Mouse (Mus musculus) mature B cell (primary cell): Measurements from ENCODE around the gene Nop16.

Experiments
- in situ Hi-C: fragments of 300-500 bp; cut with MboI; formaldehyde crosslinking; loops from 2 replicates; pipeline ENCODE4 v1.14.3; 2019

The Nop16 gene

GRCm38 (mm10) chr13:54560608-54561007 is 29.3 kb downstream of the Nop16 start:
- in situ Hi-C loops = no loop called here

DNA sequence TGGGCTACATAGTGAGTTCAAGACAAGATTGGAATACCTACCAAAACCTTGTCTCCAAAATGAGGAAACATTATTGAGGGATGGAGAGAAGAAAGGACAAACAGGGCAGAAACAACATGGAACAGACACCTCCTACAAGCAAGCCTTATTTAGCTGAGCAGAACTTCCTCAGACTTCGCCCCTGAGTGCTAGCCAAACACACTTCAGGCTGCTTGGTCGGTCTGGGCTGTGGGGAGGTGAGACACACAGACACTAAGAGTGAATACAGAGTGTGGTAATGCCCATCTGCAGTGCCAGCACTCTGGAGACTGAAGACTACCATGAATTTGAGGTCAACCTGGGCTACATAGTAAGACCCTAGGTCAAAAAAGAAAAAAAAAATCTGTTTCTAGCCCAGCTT is 30.2 kb downstream of the Nop16 start:
- in situ Hi-C loops = no loop called here

DNA sequence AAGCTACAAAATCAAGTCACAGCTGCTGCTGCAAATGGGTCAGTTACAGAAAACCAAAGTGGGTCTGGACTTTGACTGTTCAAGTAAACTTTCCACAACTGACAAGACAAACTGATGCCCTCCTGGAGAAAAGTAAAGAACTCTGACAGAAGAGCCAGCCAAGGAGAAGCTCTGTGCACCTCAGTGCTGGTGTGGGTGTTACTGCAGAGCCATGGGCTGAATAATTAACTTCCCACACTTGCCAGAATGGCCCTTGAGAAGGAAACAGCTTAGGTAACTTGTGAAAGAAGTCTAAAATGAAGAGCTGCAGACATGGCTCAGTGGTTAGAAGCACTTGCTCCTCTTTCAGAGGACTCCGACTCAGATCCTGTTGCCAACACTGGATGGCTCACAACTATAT is 32.2 kb downstream of the Nop16 start:
- in situ Hi-C loops = no loop called here

GRCm38 (mm10) chr13:54556796-54557195 is 33.1 kb downstream of the Nop16 start:
- in situ Hi-C loops = no loop called here

- in situ Hi-C loops = no loop called here
Observed at GRCm38 (mm10) chr13:54556176-54556575, 33.7 kb downstream of the Nop16 start.

DNA sequence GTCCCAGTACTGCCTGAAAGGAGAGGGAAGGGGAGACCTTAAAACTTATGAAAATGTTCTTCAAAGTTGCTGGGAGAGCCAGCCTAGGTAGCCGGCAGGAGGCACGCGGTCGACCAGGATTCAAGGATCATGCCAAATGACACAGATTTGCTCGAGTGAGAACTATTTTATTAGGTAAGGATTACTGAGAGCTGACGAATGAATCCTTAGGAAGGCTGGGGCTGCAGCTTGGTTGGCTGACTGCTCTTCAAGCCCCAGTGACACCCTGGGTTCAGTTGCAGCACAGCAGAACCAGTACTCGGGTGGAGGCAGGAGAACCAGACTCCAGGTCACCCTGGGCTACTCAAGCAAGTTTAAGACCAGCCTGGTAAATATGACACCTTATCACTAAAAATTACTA is 41.9 kb downstream of the Nop16 start:
- in situ Hi-C loops = no loop called here
